Mouse (Mus musculus): ENCODE data around the gene Gabpa. TPM values are rescaled to one million over a fixed set of nuclear protein-coding genes. Genes with fewer than 3 reads are reported as not detected.
A peak's percentile ranks its signal among the peaks of the same experiment; 100 is the strongest.

Gene Gabpa
- total RNA-seq (2021), result 10 to 100 TPM; 25.5 to 30.0 TPM
- long read RNA-seq, experiment 1, full-length matches to known transcripts, result 25 of 30 reads
- long read RNA-seq, experiment 1, partial matches to known transcripts, result 5 of 30 reads
- long read RNA-seq, experiment 1, other reads (novel, unspliced or antisense), result 0 of 30 reads
- long read RNA-seq, experiment 2, full-length matches to known transcripts, result 19 of 28 reads
- long read RNA-seq, experiment 2, partial matches to known transcripts, result 3 of 28 reads
- long read RNA-seq, experiment 2, other reads (novel, unspliced or antisense), result 6 of 28 reads

- peak; percentile 93 for DNase-seq (ENCODE audit: low spot score)
These were observed at the start of gene Gabpa for GRCm38 (mm10) chr16:84834745-84835440. Gabpa (plus strand) TSS chr16:84834925.

- no peak for DNase-seq (ENCODE audit: low spot score)
These were observed 49.8 kb upstream of the Gabpa start for GRCm38 (mm10) chr16:84784966-84785365.

- no peak for DNase-seq (ENCODE audit: low spot score)
These were observed 44.0 kb upstream of the Gabpa start for GRCm38 (mm10) chr16:84790595-84791165.

GRCm38 (mm10) chr16:84793401-84793800 is 41.3 kb upstream of the Gabpa start:
- DNase-seq (ENCODE audit: low spot score), result no peak

GRCm38 (mm10) chr16:84795337-84795736 is 39.4 kb upstream of the Gabpa start:
- DNase-seq (ENCODE audit: low spot score), result no peak

- no peak for DNase-seq (ENCODE audit: low spot score)
These were observed 38.0 kb upstream of the Gabpa start for GRCm38 (mm10) chr16:84796678-84797077.

- no peak for DNase-seq (ENCODE audit: low spot score)
These were observed 34.7 kb upstream of the Gabpa start for GRCm38 (mm10) chr16:84800038-84800437.

GRCm38 (mm10) chr16:84802217-84802616 is 32.5 kb upstream of the Gabpa start:
- DNase-seq (ENCODE audit: low spot score), result peak; percentile 32

GRCm38 (mm10) chr16:84804866-84805265 is 29.9 kb upstream of the Gabpa start:
- no peak for DNase-seq (ENCODE audit: low spot score)

- DNase-seq (ENCODE audit: low spot score), result no peak
These were observed 28.6 kb upstream of the Gabpa start for GRCm38 (mm10) chr16:84806175-84806574.

GRCm38 (mm10) chr16:84807874-84808273 is 26.9 kb upstream of the Gabpa start:
- DNase-seq (ENCODE audit: low spot score), result no peak

- DNase-seq (ENCODE audit: low spot score), result no peak
These were observed 24.5 kb upstream of the Gabpa start for GRCm38 (mm10) chr16:84810254-84810653.

- no peak for DNase-seq (ENCODE audit: low spot score)
These were observed 20.9 kb upstream of the Gabpa start for GRCm38 (mm10) chr16:84813852-84814251.

- no peak for DNase-seq (ENCODE audit: low spot score)
These were observed 20.2 kb upstream of the Gabpa start for GRCm38 (mm10) chr16:84814511-84814910.

- no peak for DNase-seq (ENCODE audit: low spot score)
These were observed 17.3 kb upstream of the Gabpa start for GRCm38 (mm10) chr16:84817423-84817822.

GRCm38 (mm10) chr16:84825009-84825408 is 9.7 kb upstream of the Gabpa start:
- DNase-seq (ENCODE audit: low spot score), result peak; percentile 43

- DNase-seq (ENCODE audit: low spot score), result peak; percentile 29
These were observed 3.0 kb upstream of the Gabpa start for GRCm38 (mm10) chr16:84831696-84832095.

- DNase-seq (ENCODE audit: low spot score), result peak; percentile 56
These were observed 2.0 kb upstream of the Gabpa start for GRCm38 (mm10) chr16:84832736-84833135.

GRCm38 (mm10) chr16:84834344-84834743 is 381 bp upstream of the Gabpa start:
- peak; percentile 12 for DNase-seq (ENCODE audit: low spot score)

GRCm38 (mm10) chr16:84835441-84835822 is 707 bp downstream of the Gabpa start, which contains the start of gene Atp5j:
Atp5j (minus strand) TSS chr16:84835625.
- peak; percentile 81 for DNase-seq (ENCODE audit: low spot score)

- DNase-seq (ENCODE audit: low spot score), result peak; percentile 55
These were observed 1.4 kb downstream of the Gabpa start for GRCm38 (mm10) chr16:84835823-84836743.

Data from gastrocnemius, adult 18-20 months (tissue).